Mouse (Mus musculus): ENCODE measurements around the gene Hira. TPM values are rescaled to one million over a fixed set of nuclear protein-coding genes. Genes with fewer than 3 reads are reported as not detected.

Hira gene
- total RNA-seq (2014; fragmentation: Nextera tagmentation) = 55.4 and 63.8 TPM in 2 replicates
- total RNA-seq (2017) = 42.5 and 46.2 TPM in 2 replicates
- polyA plus RNA-seq (2012) = 34.7 and 53.0 TPM in 2 replicates

- TF ChIP-seq CTCF (IDR thresholded peaks at IDR 0.05; ENCODE audit: low read depth, low read length) (no peak), GATA2 (IDR thresholded peaks at IDR 0.05; ENCODE audit: borderline replicate concordance, low read depth, low read length) (no peak), GATA1 (IDR thresholded peaks at IDR 0.05; ENCODE audit: borderline replicate concordance, low read length) (no peak), TAL1 (conservative IDR thresholded peaks at IDR 0.05; ENCODE audit: low read depth, low read length) (no peak), POLR2AphosphoS5 (IDR thresholded peaks at IDR 0.05; ENCODE audit: insufficient replicate concordance, low read depth, low read length) (no peak)
- peaks cover 38% of the 10 kb centered on the region for H3K4me1 ChIP-seq (ENCODE audit: insufficient read depth, low read depth, low read length)
- peak within 1 kb of the TSS; percentile 99 for H3K4me3 ChIP-seq (ENCODE audit: low read depth, low read length)
Measured at GRCm38 (mm10) chr16:18876442-18877308, at the start of gene Hira, which contains the start of gene Mrpl40. TSS of gene Hira (plus strand) at chr16:18877037. TSS of gene Mrpl40 (minus strand) at chr16:18876862.

GRCm38 (mm10) chr16:18828630-18829029 is 48.2 kb upstream of the Hira start:
- Histone ChIP-seq H3K4me3 (ENCODE audit: low read depth, low read length) (no peak overlapping the region), H3K4me1 (ENCODE audit: insufficient read depth, low read depth, low read length) (no peaks in the 10 kb centered on the region), H3K9me3 (replicated peaks) (no peaks in the 10 kb centered on the region), H3K36me3 (replicated peaks) (peaks cover 97% of the 10 kb centered on the region), H3K27me3 (ENCODE audit: insufficient read depth, low read length) (no peaks in the 10 kb centered on the region)
- TF ChIP-seq GATA2 (IDR thresholded peaks at IDR 0.05; ENCODE audit: borderline replicate concordance, low read depth, low read length) (no peak), GATA1 (IDR thresholded peaks at IDR 0.05; ENCODE audit: borderline replicate concordance, low read length) (no peak), POLR2AphosphoS5 (IDR thresholded peaks at IDR 0.05; ENCODE audit: insufficient replicate concordance, low read depth, low read length) (no peak), CTCF (IDR thresholded peaks at IDR 0.05; ENCODE audit: low read depth, low read length) (no peak), TAL1 (conservative IDR thresholded peaks at IDR 0.05; ENCODE audit: low read depth, low read length) (no peak)
- DNase-seq (ENCODE audit: low spot score) (no peak), ATAC-seq (ENCODE audit: extremely low read depth, insufficient number of reproducible peaks, low FRiP score, poor library complexity, severe bottlenecking) (no peak)

More at GRCm38 (mm10) chr16:18876442-18877308, at the start of gene Hira, which contains the start of gene Mrpl40:
- Histone ChIP-seq H3K9me3 (replicated peaks) (no peaks in the 10 kb centered on the region), H3K27me3 (ENCODE audit: insufficient read depth, low read length) (no peaks in the 10 kb centered on the region), H3K36me3 (replicated peaks) (peaks cover 62% of the 10 kb centered on the region)
- DNase-seq (ENCODE audit: low spot score) (peak; percentile 83), ATAC-seq (ENCODE audit: extremely low read depth, insufficient number of reproducible peaks, low FRiP score, poor library complexity, severe bottlenecking) (peak; percentile 84)

- no peak for TF ChIP-seq POLR2AphosphoS5 (IDR thresholded peaks at IDR 0.05; ENCODE audit: insufficient replicate concordance, low read depth, low read length)
- TF ChIP-seq TAL1 (conservative IDR thresholded peaks at IDR 0.05; ENCODE audit: low read depth, low read length) = no peak
- TF ChIP-seq CTCF (IDR thresholded peaks at IDR 0.05; ENCODE audit: low read depth, low read length) = no peak
- no peak for TF ChIP-seq GATA2 (IDR thresholded peaks at IDR 0.05; ENCODE audit: borderline replicate concordance, low read depth, low read length)
- no peak for TF ChIP-seq GATA1 (IDR thresholded peaks at IDR 0.05; ENCODE audit: borderline replicate concordance, low read length)
- Histone ChIP-seq H3K27me3 (ENCODE audit: insufficient read depth, low read length) (no peaks in the 10 kb centered on the region), H3K36me3 (replicated peaks) (peaks cover 97% of the 10 kb centered on the region), H3K9me3 (replicated peaks) (no peaks in the 10 kb centered on the region), H3K4me1 (ENCODE audit: insufficient read depth, low read depth, low read length) (no peaks in the 10 kb centered on the region), H3K4me3 (ENCODE audit: low read depth, low read length) (no peak overlapping the region)
- no peak for DNase-seq (ENCODE audit: low spot score)
- ATAC-seq (ENCODE audit: extremely low read depth, insufficient number of reproducible peaks, low FRiP score, poor library complexity, severe bottlenecking) = no peak
Measured at GRCm38 (mm10) chr16:18829102-18829501, 47.7 kb upstream of the Hira start.

- DNase-seq (ENCODE audit: low spot score) = no peak
- peaks cover 22% of the 10 kb centered on the region for H3K4me1 ChIP-seq (ENCODE audit: insufficient read depth, low read depth, low read length)
- TF ChIP-seq TAL1 (conservative IDR thresholded peaks at IDR 0.05; ENCODE audit: low read depth, low read length) = no peak
- TF ChIP-seq CTCF (IDR thresholded peaks at IDR 0.05; ENCODE audit: low read depth, low read length) = no peak
- no peak for TF ChIP-seq GATA2 (IDR thresholded peaks at IDR 0.05; ENCODE audit: borderline replicate concordance, low read depth, low read length)
- TF ChIP-seq POLR2AphosphoS5 (IDR thresholded peaks at IDR 0.05; ENCODE audit: insufficient replicate concordance, low read depth, low read length) = no peak
- TF ChIP-seq GATA1 (IDR thresholded peaks at IDR 0.05; ENCODE audit: borderline replicate concordance, low read length) = no peak
- no peak overlapping the region for H3K4me3 ChIP-seq (ENCODE audit: low read depth, low read length)
- no peak for ATAC-seq (ENCODE audit: extremely low read depth, insufficient number of reproducible peaks, low FRiP score, poor library complexity, severe bottlenecking)
- H3K9me3 ChIP-seq (replicated peaks) = no peaks in the 10 kb centered on the region
- peaks cover 78% of the 10 kb centered on the region for H3K36me3 ChIP-seq (replicated peaks)
- H3K27me3 ChIP-seq (ENCODE audit: insufficient read depth, low read length) = no peaks in the 10 kb centered on the region
Measured at GRCm38 (mm10) chr16:18833486-18833885, 43.4 kb upstream of the Hira start.

- H3K27me3 ChIP-seq (ENCODE audit: insufficient read depth, low read length) = no peaks in the 10 kb centered on the region
- DNase-seq (ENCODE audit: low spot score) (no peak), ATAC-seq (ENCODE audit: extremely low read depth, insufficient number of reproducible peaks, low FRiP score, poor library complexity, severe bottlenecking) (no peak)
- H3K4me3 ChIP-seq (ENCODE audit: low read depth, low read length) = peak overlapping the region; percentile 91
- H3K9me3 ChIP-seq (replicated peaks) = no peaks in the 10 kb centered on the region
- H3K4me1 ChIP-seq (ENCODE audit: insufficient read depth, low read depth, low read length) = peaks cover 27% of the 10 kb centered on the region
- peaks cover 71% of the 10 kb centered on the region for H3K36me3 ChIP-seq (replicated peaks)
- no peak for TF ChIP-seq GATA1 (IDR thresholded peaks at IDR 0.05; ENCODE audit: borderline replicate concordance, low read length)
- no peak for TF ChIP-seq GATA2 (IDR thresholded peaks at IDR 0.05; ENCODE audit: borderline replicate concordance, low read depth, low read length)
- TF ChIP-seq TAL1 (conservative IDR thresholded peaks at IDR 0.05; ENCODE audit: low read depth, low read length) = no peak
- TF ChIP-seq POLR2AphosphoS5 (IDR thresholded peaks at IDR 0.05; ENCODE audit: insufficient replicate concordance, low read depth, low read length) = no peak
- TF ChIP-seq CTCF (IDR thresholded peaks at IDR 0.05; ENCODE audit: low read depth, low read length) = no peak
Measured at GRCm38 (mm10) chr16:18836073-18836467, 40.8 kb upstream of the Hira start.
